Mouse (Mus musculus): Measurements from ENCODE around the gene Tll1.

GRCm38 (mm10) chr8:64204801-64205311 is 1.2 kb downstream of the Tll1 start:
- TF ChIP-seq CTCF (IDR thresholded peaks at IDR 0.05; ENCODE audit: borderline replicate concordance, insufficient read depth, low read length) (no peak), POLR2A (IDR thresholded peaks at IDR 0.05; ENCODE audit: low read depth, low read length) (no peak; the same call in none of the 2 replicates)
